Mouse (Mus musculus) layer of hippocampus, adult 8-10 months (tissue): ENCODE measurements around the gene Cacna2d1. TPM values are rescaled to one million over a fixed set of nuclear protein-coding genes. Genes with fewer than 3 reads are reported as not detected.

Experiments used
- DNase-seq, 2 experiments: peaks; one replicate each; pipeline ENCODE4 v3.0.0; 2022; ENCODE audit warnings: low spot score in 2 of 2
- total RNA-seq, 4 experiments: library from RNA; stranded (reverse); gene quantifications; 2 replicates each; pipeline ENCODE4 v1.2.4; 2022

Cacna2d1 gene
- total RNA-seq, 4 experiments from 2014 or later: 134 to 156 (median 145) TPM

DNA sequence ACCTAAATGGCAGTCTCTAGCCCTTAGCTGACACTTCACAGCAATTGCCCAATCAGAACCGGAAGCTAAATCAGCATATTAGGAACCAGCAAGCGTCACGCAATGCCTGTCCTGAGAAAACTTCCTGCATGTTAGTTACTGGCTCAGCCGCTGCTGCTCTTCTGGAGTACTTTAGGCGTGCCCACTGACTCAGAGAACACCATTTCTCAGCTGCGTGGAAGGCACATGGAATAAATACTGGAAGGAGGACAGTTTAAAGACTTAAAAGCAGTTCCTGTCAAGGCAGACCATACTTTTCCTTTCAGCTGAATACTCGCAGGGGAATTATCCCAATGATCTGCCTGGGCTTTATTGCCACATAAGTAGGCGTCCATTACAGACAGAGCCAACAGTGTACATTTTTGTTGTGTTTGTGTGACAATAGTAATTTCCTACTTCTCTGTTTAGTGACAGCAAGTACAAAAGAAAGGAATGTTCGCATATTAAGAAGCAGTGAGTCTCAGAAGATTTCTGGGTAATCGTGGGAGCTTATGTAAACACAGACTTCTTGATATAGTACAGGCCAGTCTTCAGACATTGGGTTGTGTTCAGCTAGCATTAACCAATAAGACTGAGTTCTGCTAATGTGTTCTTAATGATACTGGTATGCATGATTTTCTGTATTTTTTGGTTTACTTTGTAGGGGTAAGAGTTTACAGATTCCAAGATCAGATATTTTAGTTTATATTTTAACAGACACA, 113.1 kb downstream of the Cacna2d1 start:
- no peak for DNase-seq

DNA sequence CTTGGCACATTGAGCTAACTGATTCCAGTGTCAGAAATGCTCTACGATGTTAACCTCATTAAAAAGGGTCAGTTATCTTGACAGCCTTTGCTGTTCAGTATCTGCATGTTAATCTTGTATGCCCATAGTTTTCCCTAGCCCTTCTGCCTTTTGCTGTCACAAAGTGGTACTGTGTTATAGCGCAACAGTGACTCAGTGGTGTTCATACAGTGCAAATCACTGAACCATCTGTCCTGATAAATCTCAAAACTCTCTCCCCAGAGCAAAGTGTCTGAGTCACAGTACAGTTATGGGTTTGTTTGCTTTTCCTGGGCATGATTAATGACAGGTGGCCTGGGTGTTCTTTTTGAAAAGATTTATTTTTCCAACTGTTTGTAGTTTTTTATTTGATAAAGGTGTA, 122.3 kb downstream of the Cacna2d1 start:
- DNase-seq: peak in 1 of 2 experiments; percentile 16

DNA sequence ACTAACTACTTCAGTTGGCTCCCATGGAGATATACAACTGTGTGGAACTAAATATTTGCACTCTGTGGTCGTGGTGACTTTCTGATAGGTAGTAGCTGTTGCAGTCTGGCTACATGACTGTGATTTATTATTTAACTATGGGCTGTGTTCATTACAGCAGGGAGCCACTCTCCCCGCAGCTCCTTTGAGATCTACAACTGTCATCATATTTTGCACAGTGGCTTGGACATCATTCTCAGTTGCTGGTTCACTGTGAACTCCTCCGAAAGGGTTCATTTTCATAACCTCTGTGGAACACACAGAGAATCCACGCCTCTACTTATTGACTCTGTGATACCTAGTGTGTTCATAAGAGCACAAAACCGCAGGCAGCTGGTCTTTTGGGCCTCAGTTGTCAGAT, 128.3 kb downstream of the Cacna2d1 start:
- DNase-seq: no peak

DNA sequence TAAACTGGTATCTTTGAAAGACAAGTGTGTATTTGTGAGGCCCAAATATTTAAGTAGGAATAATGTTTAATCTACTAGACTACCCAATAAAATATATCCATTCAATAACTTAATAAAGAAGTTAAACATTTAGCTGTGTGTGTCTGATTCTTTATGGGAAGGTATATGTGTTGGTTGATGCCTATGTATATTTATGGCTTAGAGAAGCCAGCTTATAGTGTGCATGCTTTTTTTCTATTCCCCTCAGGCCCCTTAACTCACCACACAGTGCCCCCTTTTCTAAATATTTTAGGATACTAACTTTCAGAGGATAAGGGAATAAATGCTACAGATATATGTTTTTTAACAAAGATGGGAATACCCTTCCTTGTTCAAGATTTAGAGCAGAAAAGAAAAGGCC, 128.8 kb downstream of the Cacna2d1 start:
- DNase-seq: no peak

DNA sequence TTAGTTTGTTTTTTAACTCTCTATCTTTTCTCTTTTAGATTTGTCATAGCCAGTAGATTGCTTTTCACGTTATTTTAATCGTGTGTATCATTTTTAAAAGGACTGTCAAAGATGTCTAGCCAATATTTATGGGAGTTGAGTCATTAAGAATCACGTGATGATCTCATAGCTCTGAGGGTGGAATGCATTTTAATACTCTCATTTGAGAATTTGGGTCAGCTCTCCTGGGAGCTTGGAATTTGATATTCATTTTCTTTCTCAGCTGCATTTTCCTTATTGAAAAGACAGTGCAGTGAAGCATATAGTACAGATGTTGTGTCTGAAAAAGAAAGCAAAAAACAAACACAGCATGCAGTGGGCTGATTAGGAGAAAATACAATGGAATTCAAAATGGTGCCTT, 129.5 kb downstream of the Cacna2d1 start:
- no peak for DNase-seq

DNA sequence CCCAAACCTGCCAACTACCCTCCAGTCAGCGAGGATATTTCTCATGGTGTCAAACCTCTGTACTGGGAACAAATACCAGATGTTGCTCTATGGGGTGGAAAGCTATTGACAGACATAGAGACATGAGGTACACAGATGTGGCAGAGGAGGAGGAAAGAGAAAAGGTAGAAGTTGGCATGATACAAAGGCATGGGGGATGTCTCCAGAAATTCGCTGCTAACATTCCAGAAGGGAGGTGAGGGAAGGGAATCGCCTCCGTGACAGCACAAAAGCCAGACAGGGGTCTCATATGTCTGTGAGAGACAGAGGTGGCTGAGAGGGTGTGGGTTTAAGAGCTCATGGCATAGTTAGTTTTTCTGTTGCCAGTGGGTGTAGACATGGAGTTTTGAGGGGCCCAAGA, 131.3 kb downstream of the Cacna2d1 start:
- no peak for DNase-seq

DNA sequence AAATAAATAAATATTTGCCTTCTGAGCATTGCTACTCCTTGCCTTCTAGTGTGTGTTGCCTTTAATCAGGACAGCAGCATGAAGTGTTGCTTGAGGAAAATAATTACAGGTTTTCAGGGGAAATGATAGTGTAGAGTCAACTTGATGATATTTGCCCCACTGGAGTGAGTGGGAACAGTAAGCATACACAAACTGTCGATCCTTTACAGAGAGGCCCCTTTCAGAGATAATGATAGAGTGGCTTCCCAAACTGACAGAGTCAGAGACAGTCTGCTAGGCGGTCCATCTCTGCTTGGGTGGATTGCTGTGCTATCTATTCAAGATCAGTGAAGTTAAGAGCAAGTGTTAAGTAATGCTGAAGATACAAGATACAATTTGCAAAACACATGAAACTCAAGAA, 147.8 kb downstream of the Cacna2d1 start:
- no peak for DNase-seq

DNA sequence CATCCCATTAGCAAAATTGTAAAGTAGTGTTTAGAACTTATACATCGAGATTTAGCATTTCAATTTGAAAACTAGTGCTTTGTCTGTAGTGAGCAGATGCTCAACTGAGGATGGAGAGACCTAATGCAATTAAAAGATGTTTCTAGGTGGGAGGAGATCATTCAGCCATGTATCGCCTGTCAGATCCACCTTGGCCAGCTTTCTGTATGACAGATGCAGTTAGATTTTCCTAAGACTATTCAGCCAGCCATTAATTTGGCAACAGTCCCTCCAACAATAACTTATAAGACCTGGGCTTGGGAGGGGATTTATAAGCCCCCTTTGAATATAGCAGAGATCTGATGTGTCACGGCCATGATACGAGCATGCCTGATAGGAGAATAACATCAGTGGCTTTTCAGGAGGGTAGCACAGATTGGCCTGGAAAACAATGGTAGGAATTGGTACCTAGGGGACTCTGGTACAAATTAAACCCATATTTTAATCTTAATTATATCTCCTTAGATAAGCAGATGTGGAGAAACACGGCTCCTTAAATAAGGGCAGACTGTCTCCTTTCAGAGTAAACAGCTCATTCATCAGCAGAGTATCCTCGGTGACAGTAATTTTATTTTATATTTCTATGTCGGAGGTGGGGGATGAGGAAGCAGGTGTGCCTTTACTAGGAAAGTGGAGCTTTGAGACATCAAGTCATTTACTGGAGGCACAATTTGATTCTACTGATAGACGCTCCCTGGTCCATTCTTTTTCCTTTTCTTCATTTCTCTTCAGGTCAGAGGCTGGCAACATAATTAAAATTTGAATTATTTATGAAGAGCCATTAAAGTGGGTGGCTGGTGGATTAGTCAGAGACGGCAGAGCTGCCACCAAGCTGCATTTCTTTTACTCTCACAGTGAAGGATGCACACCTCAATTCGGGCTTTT, 152.8 kb downstream of the Cacna2d1 start:
- no peak for DNase-seq

DNA sequence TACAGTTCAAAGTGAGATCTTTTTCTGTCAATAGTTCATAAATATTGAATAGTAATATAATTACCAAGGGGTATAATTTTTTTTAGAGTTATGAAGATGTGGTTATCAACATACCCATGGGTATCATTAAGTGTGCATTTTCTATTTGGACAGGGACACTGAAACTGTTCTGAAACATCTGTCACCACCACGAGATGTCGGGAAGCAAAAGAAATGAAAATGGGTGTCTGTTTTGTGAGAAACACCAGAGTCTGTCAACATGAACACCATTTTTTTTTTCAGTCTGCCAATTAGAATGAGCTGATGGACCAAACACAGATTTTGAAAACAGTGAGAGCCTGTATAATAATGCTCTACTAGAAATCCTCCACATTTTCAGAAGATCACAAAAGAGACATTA, 153.5 kb downstream of the Cacna2d1 start:
- no peak for DNase-seq

DNA sequence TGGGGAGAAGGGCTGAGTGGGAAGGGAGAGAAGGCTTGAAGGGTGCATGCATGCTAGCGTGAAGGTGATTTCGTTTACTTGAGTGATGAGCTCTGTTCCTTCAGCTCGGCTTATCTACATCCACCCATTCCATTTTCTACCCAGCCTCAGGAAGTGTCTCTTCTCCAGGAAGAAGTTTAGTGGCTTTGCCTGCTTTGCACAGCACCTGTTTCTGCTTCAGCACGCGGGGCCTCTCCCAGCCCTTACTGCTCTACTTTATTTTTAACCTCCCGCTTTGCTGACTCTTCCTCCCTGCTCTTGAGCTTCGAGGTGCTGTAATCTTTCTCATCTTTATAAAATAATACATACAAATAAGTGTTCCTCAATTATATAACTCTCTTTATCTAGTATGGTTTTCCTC, 158.0 kb downstream of the Cacna2d1 start:
- no peak for DNase-seq

DNA sequence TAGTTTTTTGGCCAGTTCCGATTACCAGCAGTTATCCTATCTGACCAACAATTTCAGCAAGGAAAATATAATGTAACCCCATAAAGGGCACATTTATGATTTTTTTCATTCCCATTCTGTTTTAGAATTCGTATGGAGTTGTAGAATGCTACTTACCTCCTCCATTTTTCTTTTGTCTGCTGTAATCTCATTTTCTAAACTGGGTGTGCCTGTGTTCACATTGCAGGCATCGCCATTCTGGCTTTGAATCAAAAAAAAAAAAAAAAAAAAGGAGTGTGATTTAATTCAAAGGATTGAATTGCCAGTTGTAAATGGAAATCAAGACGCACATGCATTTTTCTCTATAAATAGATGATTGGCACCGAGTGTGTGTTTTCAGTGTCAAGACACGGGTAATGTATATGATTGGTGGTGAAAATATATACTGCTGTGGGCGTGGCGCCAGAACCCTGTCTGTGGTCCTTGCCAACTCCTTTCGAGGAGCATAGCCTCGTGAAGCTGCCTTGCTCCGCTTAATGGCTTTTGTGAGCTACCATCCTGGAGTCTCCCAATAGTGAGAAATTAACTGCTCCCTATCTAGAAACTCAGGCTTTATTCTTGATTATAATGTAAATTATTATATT, 158.7 kb downstream of the Cacna2d1 start:
- no peak for DNase-seq

DNA sequence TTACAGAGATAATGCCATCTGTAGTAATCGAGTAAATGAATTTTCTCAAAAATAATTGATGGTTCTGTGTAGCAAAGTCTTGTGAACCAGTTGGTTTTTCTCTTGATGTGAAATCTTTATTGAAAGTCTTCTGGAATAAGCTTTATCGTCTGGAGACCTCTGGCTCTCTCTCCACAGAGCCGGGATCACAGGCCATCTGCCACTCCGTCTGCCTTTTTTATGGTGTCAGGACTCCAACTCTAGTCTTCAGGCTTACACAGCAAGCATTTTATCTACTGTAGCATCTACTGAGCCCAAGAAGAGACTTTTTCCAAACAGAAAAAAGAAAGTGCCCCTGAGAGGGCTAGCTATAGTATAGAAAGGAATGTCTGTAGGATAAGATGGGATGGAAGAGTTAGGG, 160.9 kb downstream of the Cacna2d1 start:
- no peak for DNase-seq

DNA sequence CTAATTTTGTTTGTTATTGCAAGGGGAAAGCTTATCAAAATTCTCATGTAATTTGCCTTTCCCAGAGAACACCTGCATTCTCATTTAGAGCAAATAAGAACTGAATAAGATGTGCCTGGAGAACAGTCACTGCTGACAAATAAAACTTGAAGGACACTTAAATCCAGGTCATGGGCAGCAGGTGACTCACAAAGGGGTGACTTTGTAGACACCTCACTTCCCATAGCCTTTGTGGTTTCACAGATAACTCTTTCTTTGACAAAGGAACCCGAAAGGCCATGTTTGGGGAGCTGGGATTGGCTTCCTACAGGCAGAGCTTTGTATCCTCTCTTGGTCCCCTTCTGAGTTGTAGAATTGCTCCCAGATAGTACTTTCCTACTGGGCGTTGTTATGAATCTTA, 164.3 kb downstream of the Cacna2d1 start:
- no peak for DNase-seq

DNA sequence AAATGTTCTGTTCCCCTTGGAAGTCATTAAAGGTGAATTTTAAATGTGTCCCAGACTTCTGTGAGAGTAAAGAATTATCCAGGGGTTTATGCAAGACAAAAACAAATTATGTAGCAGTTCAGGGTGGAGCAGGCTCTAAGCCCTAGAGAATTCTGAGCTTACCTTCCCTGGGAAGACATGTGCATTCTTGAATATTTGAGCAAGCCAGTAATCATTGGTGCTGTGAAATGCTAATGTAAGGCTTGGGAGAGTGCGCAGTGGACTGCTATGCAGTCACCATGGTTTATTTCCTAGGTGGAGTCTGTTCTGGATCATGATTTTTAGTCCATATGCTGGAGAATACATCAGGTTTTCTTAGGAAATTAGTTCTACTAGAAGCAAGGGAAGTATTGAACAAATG, 167.3 kb downstream of the Cacna2d1 start:
- no peak for DNase-seq

DNA sequence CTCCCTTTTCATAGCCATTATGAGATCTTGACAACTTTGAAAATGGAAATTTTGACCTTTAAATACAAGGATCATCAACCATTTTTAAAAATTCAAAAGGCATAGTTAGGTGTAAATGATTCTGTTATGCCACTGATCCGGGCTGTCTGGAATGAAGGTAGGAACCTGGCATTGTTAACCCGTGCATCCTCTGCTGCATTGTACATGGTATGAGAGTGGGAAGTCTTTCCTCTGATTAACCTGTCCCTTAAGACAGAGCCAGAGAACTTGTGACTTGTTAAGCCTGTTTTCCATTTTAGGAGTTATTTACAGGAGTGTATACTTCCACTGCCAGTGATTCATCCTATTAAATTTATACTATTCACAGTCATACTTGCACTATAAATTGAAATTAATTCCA, 171.2 kb downstream of the Cacna2d1 start:
- DNase-seq: no peak

DNA sequence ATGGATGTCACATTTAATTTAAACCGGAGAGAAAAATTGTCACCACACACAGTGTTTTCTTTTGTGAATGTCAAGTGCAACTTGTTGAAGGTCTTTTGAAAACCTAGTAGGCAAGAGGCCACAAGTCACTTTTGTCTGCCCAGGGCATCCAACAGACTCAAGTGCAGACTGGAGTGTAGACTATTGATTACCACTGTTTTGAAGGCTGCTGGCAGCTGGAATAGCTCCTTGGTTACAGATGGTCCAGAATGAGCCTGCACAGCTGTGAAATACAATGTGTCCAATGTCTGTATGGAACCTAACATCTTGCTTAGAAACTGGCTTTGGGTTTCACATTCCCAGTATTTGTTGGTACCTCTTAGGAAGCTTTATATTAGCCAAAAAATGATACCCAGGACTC, 176.2 kb downstream of the Cacna2d1 start:
- no peak for DNase-seq

DNA sequence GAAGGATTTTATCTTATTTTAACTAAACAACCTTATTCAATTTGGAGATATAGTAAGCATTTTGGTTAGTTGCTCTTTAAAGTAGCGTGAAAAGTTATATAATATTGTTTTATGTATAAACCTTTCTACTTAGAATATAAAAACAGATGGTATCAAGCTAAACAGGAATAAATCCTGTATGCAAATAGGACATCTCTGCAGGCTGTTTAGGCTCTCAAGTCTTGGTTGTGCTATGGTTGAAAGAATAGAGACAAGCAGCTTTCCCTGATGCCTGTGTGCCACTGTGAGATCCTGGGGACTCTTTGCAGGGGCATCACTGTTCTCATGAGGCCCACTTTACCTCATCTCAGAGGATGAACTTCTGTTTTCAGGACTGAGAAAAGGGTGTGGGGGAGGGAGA, 179.4 kb downstream of the Cacna2d1 start:
- no peak for DNase-seq

DNA sequence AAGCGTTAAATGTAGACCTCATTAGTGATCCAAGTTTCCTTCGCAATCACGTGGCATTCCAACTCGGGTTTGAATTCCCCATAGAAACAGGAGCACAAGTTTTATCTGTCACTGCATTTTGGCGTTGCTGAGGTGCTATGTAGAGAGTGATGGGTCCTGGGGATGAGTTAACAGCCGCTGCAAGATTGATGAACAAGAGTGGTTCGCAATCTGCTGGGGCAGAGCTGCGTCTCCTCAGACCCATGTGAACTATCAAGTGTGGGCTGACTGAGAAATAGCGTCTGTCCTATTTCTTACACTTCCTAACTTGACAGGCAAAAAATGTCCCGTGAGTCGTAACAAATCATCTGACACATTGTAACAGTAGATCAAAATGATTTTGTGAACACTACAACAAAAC, 186.8 kb downstream of the Cacna2d1 start:
- no peak for DNase-seq

DNA sequence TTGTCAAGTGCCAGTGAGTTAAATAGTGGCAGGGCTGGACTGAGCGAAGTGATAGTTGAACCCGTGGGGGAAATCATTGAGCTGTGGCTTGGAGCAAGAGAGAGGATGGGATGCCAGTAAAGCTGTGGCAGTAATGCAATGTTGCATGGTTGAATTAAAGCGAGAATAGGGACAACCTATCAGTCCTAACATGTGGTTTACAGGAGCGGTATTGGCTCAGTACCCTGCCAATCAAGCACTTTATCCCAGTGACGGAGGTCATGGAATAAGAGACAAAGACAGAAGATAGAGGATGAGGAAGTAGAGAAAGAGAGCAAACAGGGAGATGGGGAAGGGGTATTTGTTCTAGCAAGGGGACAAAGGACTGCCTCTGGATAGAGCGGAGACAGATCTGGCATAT, 187.6 kb downstream of the Cacna2d1 start:
- DNase-seq: no peak

DNA sequence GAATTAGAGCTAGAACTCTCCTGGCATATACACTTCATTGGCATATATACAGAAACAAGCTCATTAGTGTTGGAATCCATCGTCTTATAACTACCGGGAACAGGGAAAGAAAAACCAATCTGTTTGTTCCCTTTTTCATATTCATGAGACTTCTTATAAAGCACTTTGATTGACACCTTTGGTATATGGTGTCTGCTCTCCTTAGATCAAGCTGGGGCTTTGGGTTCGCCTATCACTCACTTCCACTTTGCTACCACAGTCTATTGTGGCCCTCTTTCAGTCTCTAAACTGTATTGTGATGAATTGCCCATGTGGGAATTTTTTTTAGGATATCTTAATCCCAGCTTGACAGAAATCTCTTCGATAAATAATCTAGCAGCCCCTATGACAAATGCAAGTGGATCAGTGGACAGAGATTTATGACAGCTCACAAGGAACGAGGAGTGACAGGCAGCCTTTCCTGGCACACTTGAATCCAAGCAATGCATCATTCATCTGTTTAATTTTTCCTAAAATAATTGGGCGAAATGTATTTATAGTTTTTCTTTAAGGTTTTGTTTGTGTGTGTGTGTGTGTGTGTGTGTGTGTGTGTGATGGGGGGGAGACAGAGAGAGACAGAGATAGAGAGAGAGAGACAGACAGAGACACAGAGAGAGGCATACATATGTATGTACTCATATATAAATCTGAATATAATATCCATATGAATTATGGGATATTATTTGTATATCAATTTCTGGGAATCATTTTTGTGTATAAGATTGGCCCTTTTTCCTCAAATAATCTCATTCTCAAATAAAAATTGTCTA, 200.0 kb downstream of the Cacna2d1 start:
- DNase-seq: no peak

DNA sequence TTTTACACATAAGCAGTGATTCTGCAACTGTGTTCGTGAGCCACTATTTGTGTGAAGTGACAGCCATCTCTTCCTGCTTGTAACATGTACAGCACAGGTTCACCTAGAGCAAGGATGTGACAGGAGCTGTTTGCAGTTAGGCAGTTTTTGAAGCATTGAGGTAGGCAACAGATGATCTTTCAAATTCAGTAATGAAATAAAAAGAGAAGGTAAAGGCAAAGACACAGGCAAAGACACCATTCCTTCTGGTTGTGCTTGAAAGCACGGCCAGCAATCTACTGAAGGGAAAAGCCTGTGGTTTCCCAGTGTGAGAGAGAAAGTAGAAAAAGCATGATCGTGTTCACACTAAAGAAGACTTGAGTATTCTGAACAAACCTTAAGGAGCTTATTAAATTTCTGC, 201.5 kb downstream of the Cacna2d1 start:
- no peak for DNase-seq
